Mouse (Mus musculus): Measurements from ENCODE around the gene Cyb5r3. TPM values are rescaled to one million over a fixed set of nuclear protein-coding genes. Genes with fewer than 3 reads are reported as not detected.

Cyb5r3 gene
- total and polyA plus RNA-seq, 2 experiments from 2014 or later: 117 to 166 TPM

GRCm38 (mm10) chr15:83171712-83172481 is 495 bp downstream of the Cyb5r3 start:
- peak; percentile 39 for TF ChIP-seq CTCF (IDR thresholded peaks at IDR 0.05; ENCODE audit: low read depth)
- no peak; the same call in 1 of the 2 replicates for TF ChIP-seq EP300 (IDR thresholded peaks at IDR 0.05; ENCODE audit: low read depth)
- H3K9me3 ChIP-seq (replicated peaks; ENCODE audit: control insufficient read depth, low read length): no peaks in the 10 kb centered on the region
- H3K4me2 ChIP-seq (ENCODE audit: low read depth, low read length): peak overlapping the region; percentile 93
- H3K9ac ChIP-seq (replicated peaks; ENCODE audit: low read depth, low read length): peak overlapping the region; percentile 77
- peak; percentile 97 for ATAC-seq (ENCODE audit: insufficient read depth, low read depth)
- no peaks in the 10 kb centered on the region for H3K36me3 ChIP-seq (replicated peaks; ENCODE audit: control insufficient read depth, insufficient read depth, low read length)
- H3K27me3 ChIP-seq (ENCODE audit: control insufficient read depth, insufficient read depth, low read length): no peaks in the 10 kb centered on the region
- DNase-seq (ENCODE audit: low spot score): peak; percentile 97
- H3K4me1 ChIP-seq (ENCODE audit: control insufficient read depth, insufficient read depth): peaks cover 20% of the 10 kb centered on the region
- under 1% methylated on average over 67 of the region's 67 CpGs for WGBS
- H3K27ac ChIP-seq (ENCODE audit: low read depth): peak overlapping the region; percentile 88
- peak overlapping the region; percentile 76 for H3K4me3 ChIP-seq (ENCODE audit: low read depth, low read length)

- Histone ChIP-seq H3K4me1 (ENCODE audit: control insufficient read depth, insufficient read depth) (peaks cover 27% of the 10 kb centered on the region), H3K9me3 (replicated peaks; ENCODE audit: control insufficient read depth, low read length) (no peaks in the 10 kb centered on the region), H3K36me3 (replicated peaks; ENCODE audit: control insufficient read depth, insufficient read depth, low read length) (no peaks in the 10 kb centered on the region), H3K4me2 (ENCODE audit: low read depth, low read length) (peak overlapping the region; percentile 93), H3K27me3 (ENCODE audit: control insufficient read depth, insufficient read depth, low read length) (no peaks in the 10 kb centered on the region), H3K4me3 (ENCODE audit: low read depth, low read length) (peak overlapping the region; percentile 76), H3K9ac (replicated peaks; ENCODE audit: low read depth, low read length) (peak overlapping the region; percentile 77), H3K27ac (ENCODE audit: low read depth) (peak overlapping the region; percentile 88)
- no peak for TF ChIP-seq EP300 (IDR thresholded peaks at IDR 0.05; ENCODE audit: low read depth)
- TF ChIP-seq CTCF (IDR thresholded peaks at IDR 0.05; ENCODE audit: low read depth): no peak
- no peak for ATAC-seq (ENCODE audit: insufficient read depth, low read depth)
- WGBS: 33% methylated on average over 8 of the region's 8 CpGs
- DNase-seq (ENCODE audit: low spot score): peak; percentile 52
Measured at GRCm38 (mm10) chr15:83170956-83171659, 1.3 kb downstream of the Cyb5r3 start.

- Histone ChIP-seq H3K9ac (replicated peaks; ENCODE audit: low read depth, low read length) (no peak overlapping the region), H3K36me3 (replicated peaks; ENCODE audit: control insufficient read depth, insufficient read depth, low read length) (no peaks in the 10 kb centered on the region), H3K4me1 (ENCODE audit: control insufficient read depth, insufficient read depth) (peaks cover 31% of the 10 kb centered on the region), H3K4me3 (ENCODE audit: low read depth, low read length) (peak overlapping the region; percentile 0; the same call in 1 of the 2 replicates), H3K27me3 (ENCODE audit: control insufficient read depth, insufficient read depth, low read length) (no peaks in the 10 kb centered on the region), H3K4me2 (ENCODE audit: low read depth, low read length) (peak overlapping the region; percentile 14), H3K9me3 (replicated peaks; ENCODE audit: control insufficient read depth, low read length) (no peaks in the 10 kb centered on the region), H3K27ac (ENCODE audit: low read depth) (peak overlapping the region; percentile 50)
- 68% methylated on average over 8 of the region's 8 CpGs for WGBS
- no peak for TF ChIP-seq CTCF (IDR thresholded peaks at IDR 0.05; ENCODE audit: low read depth)
- peak; percentile 62 for TF ChIP-seq EP300 (IDR thresholded peaks at IDR 0.05; ENCODE audit: low read depth)
- ATAC-seq (ENCODE audit: insufficient read depth, low read depth) (no peak), DNase-seq (ENCODE audit: low spot score) (no peak)
Measured at GRCm38 (mm10) chr15:83169772-83170722, 2.3 kb downstream of the Cyb5r3 start.

GRCm38 (mm10) chr15:83168875-83169771 is 3.3 kb downstream of the Cyb5r3 start:
- ATAC-seq (ENCODE audit: insufficient read depth, low read depth): no peak
- peak overlapping the region; percentile 50; the same call in 1 of the 2 replicates for H3K27ac ChIP-seq (ENCODE audit: low read depth)
- no peak for DNase-seq (ENCODE audit: low spot score)
- no peak overlapping the region for H3K4me3 ChIP-seq (ENCODE audit: low read depth, low read length)
- no peak for TF ChIP-seq EP300 (IDR thresholded peaks at IDR 0.05; ENCODE audit: low read depth)
- peak overlapping the region; percentile 14 for H3K4me2 ChIP-seq (ENCODE audit: low read depth, low read length)
- no peaks in the 10 kb centered on the region for H3K27me3 ChIP-seq (ENCODE audit: control insufficient read depth, insufficient read depth, low read length)
- no peaks in the 10 kb centered on the region for H3K36me3 ChIP-seq (replicated peaks; ENCODE audit: control insufficient read depth, insufficient read depth, low read length)
- H3K4me1 ChIP-seq (ENCODE audit: control insufficient read depth, insufficient read depth): peaks cover 36% of the 10 kb centered on the region
- 68% methylated on average over 7 of the region's 7 CpGs for WGBS
- H3K9me3 ChIP-seq (replicated peaks; ENCODE audit: control insufficient read depth, low read length): no peaks in the 10 kb centered on the region
- H3K9ac ChIP-seq (replicated peaks; ENCODE audit: low read depth, low read length): no peak overlapping the region
